Mouse (Mus musculus) lung, postnatal 0 days (tissue): ENCODE measurements at regions not wholly inside any gene's neighbourhood (a gene's known extent, or its start where the extent isn't known, plus 50 kb on each side); places are given as distances from the start of the nearest gene placed in this dataset.
A peak's percentile ranks its signal among the peaks of the same experiment; 100 is the strongest.

Source experiments
- ATAC-seq: fragments of 200-750 bp; cut with Nextera tagmentation; 2 replicates; pipeline ENCODE4 v1.8.0; 2017; ENCODE audit warnings: moderate library complexity
- DNase-seq: peaks from one replicate; pipeline ENCODE4 v3.0.0-alpha.2; 2016; ENCODE audit warnings: low spot score
- H3K27ac ChIP-seq: fragments of 300-500 bp; sonication (generic); 2 replicates; pipeline ENCODE4 v1.5.1; 2014; ENCODE audit warnings: antibody characterized with exemption, mild to moderate bottlenecking, low read length, mixed read lengths
- H3K27me3 ChIP-seq: fragments of 300-500 bp; sonication (generic); replicated peaks from 2 replicates; pipeline ENCODE4 v1.6.1; 2014; ENCODE audit warnings: low read length, mixed read lengths; ENCODE audit not compliant: insufficient read depth
- H3K36me3 ChIP-seq: fragments of 300-500 bp; sonication (generic); 2 replicates; pipeline ENCODE4 v1.6.1; 2014; ENCODE audit warnings: low read length, mixed read lengths; ENCODE audit not compliant: insufficient read depth
- H3K4me1 ChIP-seq: fragments of 300-500 bp; sonication (generic); 2 replicates; pipeline ENCODE4 v1.6.1; 2014; ENCODE audit warnings: antibody characterized with exemption, low read depth, low read length, mixed read lengths; ENCODE audit not compliant: insufficient read depth
- H3K4me2 ChIP-seq: fragments of 300-500 bp; sonication (generic); replicated peaks from 2 replicates; pipeline ENCODE4 v1.6.1; 2014; ENCODE audit warnings: low read depth, mild to moderate bottlenecking, low read length, moderate library complexity, mixed read lengths
- H3K4me3 ChIP-seq: fragments of 300-500 bp; sonication (generic); 2 replicates; pipeline ENCODE4 v1.5.1; 2014; ENCODE audit warnings: low read depth, low read length
- H3K9ac ChIP-seq: fragments of 300-500 bp; sonication (generic); replicated peaks from 2 replicates; pipeline ENCODE4 v1.6.1; 2014; ENCODE audit warnings: low read depth, mild to moderate bottlenecking
- H3K9me3 ChIP-seq: fragments of 300-500 bp; sonication (generic); 2 replicates; pipeline ENCODE4 v1.6.1; 2016; ENCODE audit warnings: low read length, mixed read lengths
- CTCF ChIP-seq: IDR thresholded peaks from 2 replicates; pipeline ENCODE4 v1.5.1; 2016; ENCODE audit warnings: antibody characterized with exemption, mild to moderate bottlenecking
- EP300 ChIP-seq: IDR thresholded peaks from 2 replicates; pipeline ENCODE4 v1.6.1; 2016; ENCODE audit warnings: antibody characterized with exemption, mild to moderate bottlenecking, control low read depth
- WGBS: fragments of 180-500 bp; shearing (Covaris S2); extraction: QIAGEN DNeasy Blood & Tissue Kit; methylation state at CpG from one replicate; pipeline ENCODE4 v1.1.7; 2014; 5-methylcytosine and 5-hydroxymethylcytosine counted together

- Histone ChIP-seq H3K27me3 (no peaks in the 10 kb centered on the region), H3K4me1 (peaks cover 3% of the 10 kb centered on the region; the same call in 1 of the 2 replicates), H3K9ac (no peak overlapping the region), H3K9me3 (no peaks in the 10 kb centered on the region), H3K36me3 (no peaks in the 10 kb centered on the region), H3K4me2 (no peak overlapping the region), H3K4me3 (no peak overlapping the region), H3K27ac (no peak overlapping the region)
- no peak for DNase-seq
- 56% methylated on average over 1 of the region's 1 CpGs for WGBS
- ATAC-seq = no peak
- TF ChIP-seq CTCF (no peak), EP300 (no peak)
Measured at GRCm38 (mm10) chr1:151097506-151097905, 84.8 kb upstream of the Gm47985 start.

GRCm38 (mm10) chr1:151098763-151099162, 83.6 kb upstream of the Gm47985 start:
- H3K4me3 ChIP-seq = no peak overlapping the region
- no peak overlapping the region for H3K4me2 ChIP-seq
- H3K27ac ChIP-seq = no peak overlapping the region
- H3K9ac ChIP-seq = no peak overlapping the region
- no peaks in the 10 kb centered on the region for H3K36me3 ChIP-seq
- H3K4me1 ChIP-seq = peaks cover 3% of the 10 kb centered on the region; the same call in 1 of the 2 replicates
- no peaks in the 10 kb centered on the region for H3K27me3 ChIP-seq
- ATAC-seq (no peak), DNase-seq (no peak)
- TF ChIP-seq CTCF (no peak), EP300 (no peak)
- 64% methylated on average over 1 of the region's 1 CpGs for WGBS
- H3K9me3 ChIP-seq = no peaks in the 10 kb centered on the region

- Histone ChIP-seq H3K9me3 (no peaks in the 10 kb centered on the region), H3K27ac (no peak overlapping the region), H3K9ac (no peak overlapping the region), H3K4me2 (no peak overlapping the region), H3K27me3 (no peaks in the 10 kb centered on the region), H3K4me3 (no peak overlapping the region), H3K36me3 (no peaks in the 10 kb centered on the region), H3K4me1 (peaks cover 3% of the 10 kb centered on the region; the same call in 1 of the 2 replicates)
- no peak for ATAC-seq
- TF ChIP-seq EP300 = no peak
- TF ChIP-seq CTCF = no peak
- DNase-seq = no peak
- WGBS = 53% methylated on average over 12 of the region's 12 CpGs
Measured at GRCm38 (mm10) chr1:151100565-151101483, 81.5 kb upstream of the Gm47985 start.

- WGBS = 78% methylated on average over 1 of the region's 1 CpGs
- no peaks in the 10 kb centered on the region for H3K4me1 ChIP-seq
- ATAC-seq (no peak; the same call in 1 of the 2 replicates), DNase-seq (no peak)
- H3K27ac ChIP-seq = no peak overlapping the region
- H3K4me3 ChIP-seq = no peak overlapping the region
- H3K4me2 ChIP-seq = no peak overlapping the region
- H3K9me3 ChIP-seq = no peaks in the 10 kb centered on the region
- H3K36me3 ChIP-seq = no peaks in the 10 kb centered on the region
- no peak overlapping the region for H3K9ac ChIP-seq
- TF ChIP-seq CTCF = no peak
- no peak for TF ChIP-seq EP300
- no peaks in the 10 kb centered on the region for H3K27me3 ChIP-seq
Measured at GRCm38 (mm10) chr1:151101516-151101915, 80.8 kb upstream of the Gm47985 start.

- no peak overlapping the region for H3K27ac ChIP-seq
- 58% methylated on average over 3 of the region's 3 CpGs for WGBS
- no peak for ATAC-seq
Measured at GRCm38 (mm10) chr1:151102061-151102460, 80.3 kb upstream of the Gm47985 start.

GRCm38 (mm10) chr1:151102646-151103391, 79.5 kb upstream of the Gm47985 start:
- Histone ChIP-seq H3K27ac (no peak overlapping the region), H3K36me3 (no peaks in the 10 kb centered on the region), H3K27me3 (no peaks in the 10 kb centered on the region), H3K4me2 (no peak overlapping the region), H3K9me3 (no peaks in the 10 kb centered on the region), H3K4me3 (no peak overlapping the region), H3K4me1 (no peaks in the 10 kb centered on the region), H3K9ac (no peak overlapping the region)
- DNase-seq (no peak), ATAC-seq (peak; percentile 16; the same call in 1 of the 2 replicates)
- no peak for TF ChIP-seq EP300
- TF ChIP-seq CTCF = peak; percentile 29; the same call in 1 of the 2 replicates
- WGBS = 71% methylated on average over 16 of the region's 16 CpGs

More at GRCm38 (mm10) chr1:151102061-151102460, 80.3 kb upstream of the Gm47985 start:
- H3K27me3 ChIP-seq = no peaks in the 10 kb centered on the region
- no peaks in the 10 kb centered on the region for H3K9me3 ChIP-seq
- DNase-seq = no peak
- TF ChIP-seq CTCF (no peak), EP300 (no peak)
- H3K4me1 ChIP-seq = no peaks in the 10 kb centered on the region
- H3K36me3 ChIP-seq = no peaks in the 10 kb centered on the region
- H3K4me3 ChIP-seq = no peak overlapping the region
- H3K4me2 ChIP-seq = no peak overlapping the region
- no peak overlapping the region for H3K9ac ChIP-seq
